Mouse (Mus musculus): ENCODE results near the gene Gse1. TPM values are rescaled to one million over a fixed set of nuclear protein-coding genes. Genes with fewer than 3 reads are reported as not detected.

Gene Gse1
- total RNA-seq, 2 experiments from 2014 or later = 25.5 to 38.6 TPM

DNA sequence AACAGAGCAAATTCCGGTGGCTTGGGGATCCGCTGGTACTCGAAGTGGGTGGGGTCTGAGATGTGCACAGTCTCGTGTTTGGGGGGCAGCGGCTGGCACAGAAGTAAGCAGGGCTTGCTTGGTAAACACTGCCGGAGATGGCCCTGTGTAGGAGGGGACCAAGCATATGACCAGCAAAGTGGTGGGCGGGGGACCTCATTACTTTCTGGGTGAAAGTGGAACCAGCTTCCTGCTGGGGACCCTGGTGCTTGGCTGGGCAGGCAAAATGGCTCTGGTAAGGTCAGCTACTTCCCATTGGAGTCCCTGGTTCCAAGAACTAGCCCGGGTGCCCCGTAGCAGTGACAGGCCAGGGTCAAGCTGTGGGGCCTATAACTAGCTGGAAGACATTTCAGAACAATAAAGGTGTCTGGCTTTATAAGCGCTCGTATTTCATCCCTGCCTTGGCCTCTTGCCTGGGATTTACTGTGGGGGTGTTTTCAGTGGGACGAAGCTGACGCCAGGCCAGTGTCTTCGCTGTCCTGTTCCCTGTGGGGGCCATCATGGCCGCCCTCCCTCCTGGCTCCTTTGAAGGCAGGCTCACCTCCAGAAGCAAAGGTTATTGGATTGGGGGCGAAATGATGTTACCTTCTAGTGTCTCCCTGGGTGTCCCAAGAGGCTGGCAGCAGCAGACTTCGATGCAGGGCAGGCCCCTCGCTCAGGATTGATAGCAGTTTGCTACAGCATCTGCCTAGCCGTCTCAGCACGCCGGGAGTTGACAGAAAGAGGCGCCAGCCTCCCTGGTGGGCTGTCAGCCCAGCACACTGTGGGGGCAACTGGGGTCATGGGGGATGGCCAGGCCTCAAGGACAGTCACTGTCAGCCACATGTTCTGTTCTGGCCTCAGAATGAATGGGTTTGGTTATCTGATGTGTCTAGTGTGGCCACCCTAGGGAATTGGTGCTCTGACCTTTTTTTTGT, 148.9 kb downstream of the Gse1 start:
- no peak for DNase-seq

DNA sequence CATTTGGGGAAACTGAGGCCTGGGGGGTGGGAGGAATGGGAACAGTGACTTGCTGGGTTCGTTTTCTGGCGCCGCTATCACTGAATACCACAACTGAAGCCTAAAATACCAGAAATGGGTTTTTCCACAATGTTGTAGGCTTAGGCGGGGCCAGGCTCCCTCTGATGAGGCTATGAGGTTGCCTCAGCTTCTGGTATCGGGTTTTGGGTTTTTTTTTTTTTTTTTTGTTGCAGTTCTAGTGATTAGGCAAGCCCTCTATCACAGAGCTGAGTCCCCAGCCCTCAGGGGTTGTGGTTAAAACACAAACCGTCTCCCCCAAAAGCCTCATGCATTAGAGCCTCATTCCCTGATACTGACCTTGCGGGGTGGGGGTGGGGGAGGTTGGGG, 149.5 kb downstream of the Gse1 start:
- no peak for DNase-seq

DNA sequence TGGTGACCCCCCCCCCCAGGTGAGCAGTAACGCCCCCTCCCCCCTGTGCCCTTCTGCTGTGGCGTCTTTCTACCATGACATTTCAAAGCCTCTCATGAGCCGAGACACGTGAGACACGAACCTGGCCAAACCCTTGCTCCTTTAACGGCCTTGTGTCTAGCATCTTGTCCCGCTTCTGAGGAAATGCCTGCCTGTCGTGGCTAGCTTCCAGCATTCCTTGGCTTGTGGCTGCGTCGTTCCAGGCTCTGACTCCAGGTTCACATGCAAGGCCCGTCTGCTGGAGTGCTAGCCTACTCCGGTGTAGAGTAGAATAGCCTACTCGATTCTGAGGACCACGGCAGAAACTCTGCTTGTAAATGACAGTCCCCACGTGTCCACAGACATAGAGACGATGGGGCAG, 150.1 kb downstream of the Gse1 start:
- peak; percentile 71 for DNase-seq

DNA sequence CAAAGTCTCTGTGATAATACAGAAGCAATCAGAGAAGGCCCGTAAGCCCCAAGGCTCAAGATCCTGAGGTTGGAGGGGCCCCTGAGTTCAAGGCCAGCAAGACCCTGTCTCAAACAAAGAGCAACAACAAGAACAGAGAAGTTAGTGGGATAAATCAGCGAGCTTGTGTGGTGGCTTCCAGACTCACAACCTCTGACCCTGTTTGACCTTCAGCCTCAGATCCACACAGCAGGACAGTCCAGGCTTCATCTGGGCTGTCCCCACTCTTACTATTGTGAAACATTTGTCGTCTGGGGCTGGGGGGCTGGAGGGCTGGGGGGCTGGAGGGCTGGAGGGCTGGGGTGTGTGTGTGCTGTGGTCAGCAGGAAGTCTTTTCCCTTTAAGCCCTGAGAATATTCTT, 150.8 kb downstream of the Gse1 start:
- no peak for DNase-seq

DNA sequence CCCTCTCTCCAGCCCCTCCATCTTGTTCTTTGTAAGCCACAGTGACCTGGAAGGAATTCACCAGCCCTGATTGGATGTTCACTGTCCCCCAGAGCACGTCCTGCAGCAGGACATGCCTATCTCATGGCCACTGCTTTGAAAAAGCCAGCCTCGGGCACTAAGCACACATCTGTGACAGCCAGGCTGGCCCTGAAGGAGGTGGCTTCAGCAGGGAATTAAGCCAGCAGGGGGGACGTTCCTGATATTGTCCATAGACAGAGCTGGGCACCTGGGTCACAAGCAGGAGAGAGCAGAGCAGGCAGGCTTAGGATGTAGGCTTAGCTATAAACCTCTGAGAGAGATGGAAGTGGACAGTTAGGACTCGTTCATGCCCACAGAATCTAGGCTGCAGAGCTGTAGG, 153.6 kb downstream of the Gse1 start:
- no peak for DNase-seq

DNA sequence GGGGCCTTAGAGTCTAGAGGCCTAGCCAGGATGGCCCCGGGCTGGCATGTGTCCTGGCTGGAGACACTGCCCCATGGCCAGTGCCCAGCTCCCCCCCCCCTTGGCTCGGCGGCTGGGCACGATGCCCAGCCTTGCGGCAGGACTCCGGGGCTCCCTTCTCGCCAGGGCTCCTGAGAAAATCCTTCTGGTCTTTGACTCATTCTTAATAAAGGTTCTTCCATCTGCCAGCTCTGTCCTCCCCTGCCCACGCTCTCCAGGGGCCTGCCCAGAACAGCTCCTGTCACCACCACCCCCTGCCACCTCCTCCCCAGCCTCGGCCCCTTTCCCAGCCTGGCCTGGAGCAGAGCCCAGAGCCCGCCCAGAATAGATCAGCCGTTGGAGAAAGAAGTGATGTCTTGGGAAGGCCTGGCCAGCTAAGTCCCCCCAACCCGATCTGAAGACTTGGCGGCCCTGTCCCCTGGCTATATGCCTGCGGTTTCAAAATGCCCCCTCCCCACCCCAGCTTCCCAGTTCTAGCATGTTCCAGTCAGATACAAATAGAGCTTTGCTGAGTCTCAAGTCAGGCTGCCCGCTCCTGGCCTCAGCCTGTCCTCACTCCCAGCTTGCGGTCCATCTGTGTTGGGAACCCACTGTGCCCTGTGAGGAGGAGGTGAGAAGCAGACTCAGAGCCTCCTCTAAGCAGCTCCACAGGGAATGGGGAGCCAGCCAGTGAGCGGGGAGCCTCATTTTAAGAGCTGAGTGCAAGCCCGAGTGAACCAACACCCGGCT, 154.4 kb downstream of the Gse1 start:
- DNase-seq = peak; percentile 87

DNA sequence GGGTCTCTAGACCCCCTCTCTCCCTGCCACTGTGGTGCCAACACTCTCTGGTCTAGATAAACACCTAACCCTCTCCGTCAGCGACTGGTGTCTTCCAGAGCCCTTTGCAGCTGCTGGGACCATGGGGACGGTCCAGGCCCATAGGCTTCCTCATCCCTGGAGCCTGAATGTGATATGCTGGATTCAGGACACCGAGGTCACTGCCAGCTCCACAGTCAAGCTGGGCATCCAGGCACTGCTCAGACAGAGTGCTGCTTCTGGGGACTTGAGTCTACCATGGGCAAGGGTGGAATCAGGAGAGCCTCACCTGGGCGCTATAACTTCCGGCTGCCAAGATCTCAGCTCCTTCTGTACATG, 154.9 kb downstream of the Gse1 start:
- DNase-seq = no peak

DNA sequence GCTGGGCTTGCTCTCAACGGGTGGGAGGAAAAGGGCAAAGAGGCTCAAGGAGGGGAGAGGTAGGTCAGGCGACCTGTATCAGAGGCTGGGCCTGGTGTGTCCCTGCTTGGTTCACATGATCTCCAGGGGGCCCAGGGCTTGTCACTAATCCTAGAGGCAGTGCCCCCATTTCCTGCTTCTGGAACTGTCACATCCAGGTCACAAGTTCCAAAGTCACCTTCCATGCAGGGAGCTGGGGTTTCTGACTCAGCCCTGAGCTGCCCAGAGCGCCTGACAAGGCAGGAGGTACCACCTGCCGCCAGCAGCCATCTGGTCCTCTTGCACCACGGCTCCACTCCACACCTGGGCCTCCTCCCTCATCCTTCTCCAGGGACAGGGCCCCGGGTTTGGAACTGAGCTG, 155.5 kb downstream of the Gse1 start:
- DNase-seq = no peak

DNA sequence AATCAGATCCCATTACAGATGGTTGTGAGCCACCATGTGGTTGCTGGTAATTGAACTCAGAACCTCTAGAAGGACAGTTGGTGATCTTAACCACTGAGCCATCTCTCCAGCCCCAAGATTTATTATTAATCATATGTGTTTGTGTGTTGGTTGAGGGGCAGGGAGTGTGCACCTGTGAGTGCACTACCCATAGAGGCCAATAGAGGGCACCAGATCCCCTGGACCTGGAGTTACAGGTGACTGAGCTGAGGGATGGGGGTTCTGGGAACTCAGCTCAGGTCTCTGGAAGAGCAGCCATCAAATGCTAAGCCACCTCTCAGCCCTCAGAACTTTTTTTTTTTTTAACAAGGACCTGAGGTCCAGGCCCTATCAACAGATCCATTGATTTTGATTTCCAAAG, 156.5 kb downstream of the Gse1 start:
- DNase-seq = no peak

DNA sequence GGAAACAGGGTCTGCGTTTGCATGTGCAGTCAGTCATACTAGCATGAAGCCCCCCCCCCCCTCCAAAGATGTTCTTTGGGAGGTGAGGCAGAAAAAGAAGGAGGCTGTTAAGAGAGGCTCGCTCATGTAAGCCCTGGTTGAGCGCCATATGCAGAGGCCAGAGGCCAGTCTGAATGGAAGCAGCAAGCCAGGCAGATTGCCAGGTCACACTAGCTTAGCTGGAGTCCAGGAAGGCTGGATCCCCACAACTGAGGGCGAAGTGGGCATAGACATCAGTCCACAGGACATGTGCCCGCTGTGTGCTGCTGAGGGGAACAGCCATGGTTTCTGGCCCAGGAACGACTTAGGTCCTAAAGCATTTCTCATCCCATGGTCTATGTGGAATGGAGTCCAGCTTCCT, 160.0 kb downstream of the Gse1 start:
- DNase-seq = no peak

DNA sequence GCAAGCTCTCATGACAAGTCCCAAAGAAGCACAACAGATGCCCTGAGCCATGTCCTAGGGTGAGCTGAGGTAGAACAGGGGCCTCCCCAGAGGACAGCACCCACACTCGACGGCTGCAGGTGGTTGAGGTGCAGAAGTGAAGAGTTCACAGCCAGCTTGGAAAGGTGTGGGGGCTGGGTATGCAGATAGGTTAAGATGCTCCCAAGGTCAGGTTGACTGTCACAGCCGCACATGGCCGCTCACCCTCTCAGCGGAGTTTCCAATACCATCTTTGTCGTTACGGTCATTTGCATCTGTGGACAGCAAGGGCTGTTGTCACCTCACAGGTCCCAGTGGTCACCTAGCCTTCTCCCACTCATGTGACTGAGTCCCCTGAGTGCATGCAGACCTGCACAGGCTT, 162.3 kb downstream of the Gse1 start:
- no peak for DNase-seq

DNA sequence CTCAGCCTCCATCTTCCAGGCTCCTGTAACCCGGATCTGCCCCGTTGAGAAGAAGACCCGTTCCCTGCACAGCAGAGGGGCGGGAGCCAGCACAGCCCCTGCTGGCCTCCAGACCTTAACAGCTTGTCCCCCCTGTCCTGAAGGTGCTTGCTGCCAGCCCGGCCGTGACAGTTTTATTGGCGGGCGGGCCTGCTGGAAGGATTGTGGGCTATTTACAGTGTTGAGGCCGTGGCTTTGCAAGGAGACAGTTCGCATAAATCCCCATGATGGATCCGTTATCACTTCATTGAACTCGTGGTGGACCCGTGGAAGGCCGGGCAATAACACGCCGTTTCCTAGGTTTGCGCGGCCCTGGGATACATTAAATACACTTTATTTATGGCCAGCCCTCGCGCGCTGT, 163.6 kb downstream of the Gse1 start:
- DNase-seq = no peak

DNA sequence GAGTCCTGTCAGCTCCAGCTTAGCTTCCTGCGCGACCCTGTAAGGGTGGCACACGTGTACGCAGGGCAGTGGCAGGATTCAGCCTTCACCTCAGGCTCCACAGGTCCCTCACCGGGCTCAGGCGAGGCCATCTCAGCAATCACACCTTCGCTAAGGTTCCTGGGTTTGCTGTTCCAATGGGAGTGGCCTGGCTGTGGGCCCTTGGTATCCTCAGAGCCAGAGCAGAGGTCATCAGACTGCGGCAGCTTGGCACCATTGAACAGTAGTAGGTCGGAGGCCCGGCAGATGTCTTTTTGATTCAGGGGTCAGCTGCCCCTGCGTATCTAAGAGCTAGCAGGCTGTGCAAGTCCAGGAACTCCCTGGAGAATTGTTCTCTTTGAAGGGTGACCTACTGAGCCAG, 164.8 kb downstream of the Gse1 start:
- no peak for DNase-seq

DNA sequence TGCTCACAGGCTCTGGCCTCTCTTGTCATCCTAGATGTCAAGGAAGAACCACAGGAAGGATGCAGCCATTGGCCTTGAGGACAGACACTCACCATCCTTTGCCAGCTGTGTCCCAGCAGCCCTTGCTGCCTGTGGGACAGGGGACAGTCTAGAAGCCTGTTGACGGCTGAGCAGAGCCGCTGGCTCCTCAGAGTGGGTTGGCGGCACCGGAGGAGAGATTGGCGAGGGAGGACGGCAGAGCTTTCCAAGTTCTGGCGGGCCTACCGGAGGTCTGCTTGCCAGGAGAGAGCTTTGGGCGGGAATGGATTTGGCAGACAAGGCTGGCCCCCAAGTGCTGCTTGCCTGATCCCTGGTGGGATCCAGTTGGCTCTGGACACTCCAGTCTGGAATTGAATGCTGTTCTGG, 165.6 kb downstream of the Gse1 start:
- peak; percentile 56 for DNase-seq

DNA sequence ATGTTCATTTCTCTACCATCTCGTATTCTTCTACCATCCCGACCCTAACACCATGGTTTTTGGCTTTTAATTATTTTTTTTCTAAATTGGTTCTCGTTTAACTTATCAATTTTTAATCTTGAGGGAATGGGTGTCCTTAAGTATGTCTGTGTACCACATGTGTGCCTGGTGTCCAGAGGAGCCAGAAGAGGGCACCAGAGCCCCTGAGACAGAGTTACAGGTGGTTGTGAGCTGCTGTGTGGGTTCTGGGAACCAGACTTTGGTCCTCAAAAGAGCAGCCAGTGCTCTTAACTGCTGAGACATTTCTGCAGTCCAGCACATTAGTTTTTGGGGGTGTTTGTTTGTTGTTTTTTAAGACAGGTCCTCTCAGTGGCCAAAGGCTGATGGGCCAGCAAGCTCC, 167.6 kb downstream of the Gse1 start:
- no peak for DNase-seq

DNA sequence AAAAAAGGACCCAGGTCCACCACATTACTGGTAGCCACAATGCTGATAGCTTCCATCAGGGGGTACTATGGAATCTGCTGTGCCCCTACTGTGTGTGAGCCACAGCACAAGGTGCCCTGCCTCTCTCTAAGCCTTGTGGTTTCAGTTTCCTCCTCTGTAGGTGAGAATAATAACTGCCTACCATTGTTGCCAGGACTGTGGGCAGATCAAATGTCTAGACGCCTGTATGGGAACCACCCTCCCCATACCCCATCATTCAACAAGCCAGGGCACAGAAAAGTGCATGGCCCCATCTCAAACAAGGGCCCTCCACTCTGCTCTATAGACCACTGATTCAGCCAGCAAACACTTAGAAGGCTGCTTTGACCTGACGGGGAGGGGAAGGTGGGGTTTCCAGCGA, 168.5 kb downstream of the Gse1 start:
- no peak for DNase-seq

DNA sequence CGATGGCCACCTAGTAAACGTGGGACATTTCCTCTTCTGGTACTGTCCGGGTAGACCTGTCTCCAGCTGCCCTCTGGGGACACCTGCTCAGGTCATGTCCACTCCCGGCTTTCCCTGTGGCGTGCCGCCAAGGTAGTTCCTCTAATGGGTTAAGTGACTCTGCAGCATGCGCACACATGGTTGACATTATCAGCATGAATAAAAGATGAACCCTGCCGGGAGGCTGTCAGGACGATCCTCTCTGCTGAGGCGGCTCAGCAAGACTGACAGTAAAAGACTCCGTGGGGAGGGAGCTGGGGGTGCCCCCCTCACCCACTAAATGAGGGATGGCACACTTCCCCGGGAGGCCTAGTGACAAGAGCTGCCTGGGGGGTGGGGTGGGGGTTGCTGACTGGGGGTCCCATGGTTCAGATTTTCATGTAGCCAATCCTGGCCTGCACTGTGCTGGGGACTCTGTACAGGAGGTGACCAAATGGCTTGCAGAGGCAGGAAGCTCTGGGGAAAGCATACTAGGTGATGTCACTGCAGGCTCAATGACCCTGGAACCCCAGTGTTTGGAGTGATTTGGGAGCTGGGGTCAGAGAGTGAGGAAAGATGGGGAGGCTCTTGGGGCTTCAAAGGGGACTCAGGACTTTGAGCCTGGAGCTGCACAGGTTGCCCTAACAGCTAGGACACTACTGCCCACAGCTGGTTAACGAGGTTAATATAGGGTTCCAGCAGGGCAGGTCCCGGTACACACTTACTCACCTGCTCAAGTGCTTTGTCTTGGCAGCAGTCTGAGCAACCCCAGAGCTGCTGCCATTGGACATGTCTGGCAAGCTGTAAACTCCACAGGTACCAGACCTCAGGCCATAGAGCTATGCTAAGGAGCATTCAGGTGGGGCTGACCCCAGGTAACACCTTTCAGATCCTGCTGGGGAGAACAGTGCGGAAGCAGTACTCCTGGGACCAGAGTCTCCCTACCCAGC, 169.5 kb downstream of the Gse1 start:
- no peak for DNase-seq

DNA sequence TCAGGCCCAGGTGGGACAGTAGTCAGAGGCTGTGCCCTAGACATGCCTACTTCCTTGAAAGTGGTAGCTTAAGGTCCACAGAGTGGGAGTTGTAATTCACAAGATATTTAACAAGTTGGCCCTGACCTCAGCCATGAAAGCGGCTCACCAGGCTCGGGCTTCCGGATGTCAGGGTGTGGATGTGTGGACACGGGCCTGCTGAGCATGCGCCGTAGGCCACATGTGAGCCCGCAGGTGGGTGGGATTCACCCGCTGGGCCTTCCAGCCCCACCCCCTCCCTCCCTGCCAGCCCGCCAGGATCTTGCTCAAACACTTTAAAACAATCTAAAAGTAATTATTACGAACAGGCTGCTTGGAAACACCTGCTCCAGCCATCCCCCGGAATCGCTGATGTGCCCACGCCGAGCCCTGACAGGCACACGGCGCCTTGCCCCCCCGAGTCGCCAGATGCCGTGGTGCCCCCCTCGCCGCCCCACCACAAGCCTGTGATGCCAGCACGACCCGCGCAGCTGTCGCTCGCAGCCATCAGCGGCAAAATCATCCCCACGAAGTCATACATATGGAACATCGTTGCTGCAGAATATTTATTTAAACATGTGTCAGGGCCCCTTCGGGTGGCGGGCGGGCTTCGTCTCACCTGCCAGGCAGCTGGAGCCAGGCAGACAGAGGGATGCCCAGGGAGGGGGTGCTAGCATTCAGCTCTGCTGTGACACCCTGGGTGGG, 171.1 kb downstream of the Gse1 start:
- no peak for DNase-seq

DNA sequence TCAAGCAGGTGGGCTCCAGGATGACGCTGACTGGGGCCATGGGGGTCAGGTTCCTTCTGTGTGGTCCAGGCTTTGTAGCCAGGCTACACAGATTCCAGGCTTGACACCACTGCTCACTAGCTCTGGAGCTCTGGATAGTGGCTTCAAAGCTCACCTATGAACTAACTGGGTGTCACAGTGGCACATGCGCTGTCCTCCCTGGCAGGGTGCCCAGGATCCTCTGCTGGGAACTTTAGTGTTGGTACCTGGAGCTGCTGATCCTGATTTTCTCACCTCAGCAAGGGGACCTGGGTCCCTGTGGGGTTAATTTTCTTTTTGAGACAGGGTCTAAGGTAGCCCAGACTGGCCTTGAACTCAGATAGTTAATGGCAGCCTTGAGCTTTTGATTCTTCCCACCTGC, 173.0 kb downstream of the Gse1 start:
- DNase-seq = no peak

DNA sequence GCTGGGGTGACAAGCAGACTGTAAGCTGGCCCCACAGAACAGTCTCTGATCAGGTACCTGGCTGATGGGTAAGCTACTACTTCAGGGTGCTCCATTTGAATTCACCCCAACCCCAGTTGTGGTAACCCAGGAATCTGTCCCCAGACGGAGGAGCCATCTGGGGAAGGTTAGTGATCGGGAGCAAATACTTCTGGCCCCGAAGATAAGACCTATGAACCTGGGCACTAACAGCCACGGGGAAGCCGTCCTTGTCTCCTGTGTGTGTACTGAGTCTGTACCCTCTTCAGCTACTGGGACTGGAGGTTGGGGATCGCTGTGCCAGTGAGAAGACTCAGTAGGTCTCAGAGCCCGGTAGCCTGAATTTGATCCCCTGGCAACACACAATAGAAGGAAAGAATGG, 173.5 kb downstream of the Gse1 start:
- DNase-seq = no peak

DNA sequence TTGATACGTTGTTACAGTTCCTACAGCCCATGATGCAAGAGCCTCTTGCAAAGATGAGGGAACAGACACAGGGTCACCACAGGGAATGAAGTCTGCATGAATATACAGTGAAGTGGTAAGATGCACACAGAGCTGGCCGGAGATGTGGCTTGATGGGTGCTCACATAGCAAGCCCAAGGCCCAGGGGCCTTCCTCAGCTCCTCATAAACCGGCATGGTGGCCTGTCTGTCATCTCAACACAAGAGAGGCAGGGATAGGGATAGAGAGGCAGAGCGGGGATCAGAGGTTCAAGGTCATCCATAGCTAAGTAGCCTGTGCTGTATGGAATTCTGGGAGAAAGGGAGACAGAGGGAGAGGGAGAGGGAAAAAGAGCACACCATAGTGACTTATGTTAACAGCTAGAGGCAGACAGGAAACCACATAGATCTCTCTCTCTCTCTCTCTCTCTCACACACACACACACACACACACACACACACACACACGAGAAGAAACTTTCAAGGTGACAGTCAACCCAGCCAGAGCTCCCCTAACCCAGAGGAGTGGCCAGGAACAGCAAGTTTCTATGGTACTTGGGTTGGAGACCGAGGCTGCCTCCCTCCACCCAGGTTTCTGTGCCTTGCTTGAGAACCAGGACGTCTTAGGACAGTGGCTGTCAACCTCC, 175.5 kb downstream of the Gse1 start:
- DNase-seq = no peak
